21 mouse cellular contexts compared by ENCODE assay signal in genomic region chr12:21410620-21411019, GRCm38 (mm10). TPM values are rescaled to one million over a fixed set of nuclear protein-coding genes. Genes with fewer than 3 reads are reported as not detected.
A peak's percentile ranks its signal among the peaks of the same experiment; 100 is the strongest.
DNase-seq lines count a peak whose midpoint lies in the region; ATAC-seq and TF ChIP-seq lines count a peak whose summit lies in the region.
"Had no signal": no experiment of that assay in that cellular context is flagged by ENCODE, and none has a peak within 500 bp of the region (broad histone marks: within the 10 kb centered on the region; RNA-seq: fewer than 3 reads in every experiment).

No protein-coding gene starts in this region.

- H3K27ac ChIP-seq in liver, embryonic 12.5 days = peak overlapping the region; percentile 62
- H3K27ac ChIP-seq in liver, postnatal 0 days (ENCODE audit: low read depth) = no peak overlapping the region
- peak overlapping the region; percentile 33; the same call in 1 of the 2 replicates for H3K27ac ChIP-seq in liver, embryonic 16.5 days (ENCODE audit: low read length)
- H3K27ac ChIP-seq in hindbrain, embryonic 10.5 days = no peak overlapping the region
- H3K27ac ChIP-seq in forebrain, embryonic 14.5 days (ENCODE audit: low read depth, low read length) = no peak overlapping the region
- H3K27ac ChIP-seq: embryonic facial prominence, embryonic 15.5 days; forebrain, embryonic 10.5 days; forebrain, embryonic 15.5 days; heart, embryonic 13.5 days; hindbrain, embryonic 12.5 days had no signal

- TF ChIP-seq EP300 in liver, postnatal 0 days (IDR thresholded peaks at IDR 0.05; ENCODE audit: low read depth) = no peak

- H3K9ac ChIP-seq in liver, embryonic 12.5 days = no peak overlapping the region
- H3K9ac ChIP-seq in liver, postnatal 0 days (replicated peaks) = no peak overlapping the region
- H3K9ac ChIP-seq in liver, embryonic 16.5 days (ENCODE audit: low read depth, low read length) = no peak overlapping the region
- no peak overlapping the region for H3K9ac ChIP-seq in forebrain, embryonic 14.5 days (ENCODE audit: low read length)
- H3K9ac ChIP-seq: embryonic facial prominence, embryonic 15.5 days; forebrain, embryonic 15.5 days; heart, embryonic 13.5 days; hindbrain, embryonic 12.5 days had no signal

- TF ChIP-seq CTCF in liver, postnatal 0 days (IDR thresholded peaks at IDR 0.05; ENCODE audit: low read depth) = no peak

- no peaks in the 10 kb centered on the region for H3K27me3 ChIP-seq in liver, embryonic 12.5 days (replicated peaks)
- no peaks in the 10 kb centered on the region for H3K27me3 ChIP-seq in liver, postnatal 0 days (ENCODE audit: insufficient read depth, low read length)
- H3K27me3 ChIP-seq in liver, embryonic 16.5 days (ENCODE audit: control insufficient read depth, insufficient read depth, low read depth, low read length) = no peaks in the 10 kb centered on the region
- H3K27me3 ChIP-seq in hindbrain, embryonic 10.5 days (ENCODE audit: insufficient read depth, poor library complexity, severe bottlenecking) = no peaks in the 10 kb centered on the region
- no peaks in the 10 kb centered on the region for H3K27me3 ChIP-seq in forebrain, embryonic 14.5 days (replicated peaks; ENCODE audit: control insufficient read depth, insufficient read depth, low read length)
- H3K27me3 ChIP-seq: CH12.LX; embryonic facial prominence, embryonic 15.5 days; forebrain, embryonic 15.5 days; heart, embryonic 13.5 days; hindbrain, embryonic 12.5 days had no signal

- H3K36me3 ChIP-seq in liver, embryonic 12.5 days = peaks cover 93% of the 10 kb centered on the region
- H3K36me3 ChIP-seq in liver, postnatal 0 days (replicated peaks; ENCODE audit: insufficient read depth, low read length) = peaks cover 25% of the 10 kb centered on the region
- peaks cover 21% of the 10 kb centered on the region for H3K36me3 ChIP-seq in liver, embryonic 16.5 days (ENCODE audit: control insufficient read depth, insufficient read depth)
- H3K36me3 ChIP-seq in hindbrain, embryonic 10.5 days = peaks cover 99% of the 10 kb centered on the region
- peaks cover 80% of the 10 kb centered on the region for H3K36me3 ChIP-seq in forebrain, embryonic 14.5 days (ENCODE audit: control insufficient read depth, insufficient read depth, low read length)

- no peak for DNase-seq in liver, postnatal 0 days
- DNase-seq in c-Kit-positive CD71-positive TER-119-negative erythroid progenitor cells, embryonic 14.5 days (ENCODE audit: low read depth) = peak; percentile 21
- no peak for DNase-seq in hindbrain, embryonic 10.5 days (ENCODE audit: low spot score)
- no peak for DNase-seq in forebrain, embryonic 14.5 days (ENCODE audit: low spot score)
- DNase-seq: adrenal gland, adult 8-10 months; adrenal gland, postnatal 36 days; cerebellum, adult 11 months; cerebellum, adult 8-10 months; cerebellum, postnatal 14 days; embryo, embryonic 11 days; gastrocnemius, postnatal 36 days; heart, postnatal 36 days had no signal

- H3K4me3 ChIP-seq in liver, embryonic 12.5 days = no peak overlapping the region
- H3K4me3 ChIP-seq in liver, postnatal 0 days (ENCODE audit: low read depth, low read length) = no peak overlapping the region
- no peak overlapping the region for H3K4me3 ChIP-seq in liver, embryonic 16.5 days (ENCODE audit: low read depth, low read length)
- no peak overlapping the region for H3K4me3 ChIP-seq in hindbrain, embryonic 10.5 days
- no peak overlapping the region for H3K4me3 ChIP-seq in forebrain, embryonic 14.5 days (ENCODE audit: low read depth, low read length)
- H3K4me3 ChIP-seq: embryonic facial prominence, embryonic 15.5 days; erythroblast, embryonic 14.5 days; forebrain, embryonic 10.5 days; forebrain, embryonic 15.5 days; heart, embryonic 13.5 days; hindbrain, embryonic 12.5 days had no signal

- no peak overlapping the region for H3K4me2 ChIP-seq in liver, embryonic 12.5 days
- no peak overlapping the region for H3K4me2 ChIP-seq in liver, postnatal 0 days (ENCODE audit: low read depth, low read length)
- no peak overlapping the region for H3K4me2 ChIP-seq in liver, embryonic 16.5 days (ENCODE audit: low read depth, low read length)
- H3K4me2 ChIP-seq in forebrain, embryonic 14.5 days (ENCODE audit: low read length) = no peak overlapping the region
- H3K4me2 ChIP-seq: embryonic facial prominence, embryonic 15.5 days; forebrain, embryonic 15.5 days; heart, embryonic 13.5 days; hindbrain, embryonic 12.5 days had no signal

- peaks cover 64% of the 10 kb centered on the region for H3K4me1 ChIP-seq in liver, embryonic 12.5 days
- peaks cover 14% of the 10 kb centered on the region for H3K4me1 ChIP-seq in liver, postnatal 0 days (ENCODE audit: insufficient read depth)
- H3K4me1 ChIP-seq in liver, embryonic 16.5 days (ENCODE audit: control insufficient read depth, low read depth, low read length) = peaks cover 19% of the 10 kb centered on the region
- H3K4me1 ChIP-seq in hindbrain, embryonic 10.5 days (replicated peaks) = peaks cover 11% of the 10 kb centered on the region
- H3K4me1 ChIP-seq in forebrain, embryonic 14.5 days (ENCODE audit: control insufficient read depth, insufficient read depth, low read length) = peaks cover 5% of the 10 kb centered on the region

- H3K9me3 ChIP-seq in liver, embryonic 12.5 days (replicated peaks) = no peaks in the 10 kb centered on the region
- H3K9me3 ChIP-seq in liver, postnatal 0 days (ENCODE audit: low read length) = 0 out of 2 replicates have a peak, but pooled peaks cover 5% of the 10 kb centered on the region
- no peaks in the 10 kb centered on the region; the same call in 1 of the 2 replicates for H3K9me3 ChIP-seq in liver, embryonic 16.5 days (replicated peaks; ENCODE audit: control insufficient read depth, low read length)
- H3K9me3 ChIP-seq in hindbrain, embryonic 10.5 days = peaks cover 67% of the 10 kb centered on the region
- peaks cover 38% of the 10 kb centered on the region for H3K9me3 ChIP-seq in forebrain, embryonic 14.5 days (replicated peaks; ENCODE audit: control insufficient read depth, low read length)
- H3K9me3 ChIP-seq: heart, embryonic 13.5 days had no signal

- ATAC-seq in liver, embryonic 12.5 days = peak; percentile 77
- no peak for ATAC-seq in liver, postnatal 0 days
- peak; percentile 64 for ATAC-seq in liver, embryonic 16.5 days (ENCODE audit: low read depth)
- ATAC-seq in forebrain, embryonic 14.5 days = no peak
- ATAC-seq: forebrain, embryonic 15.5 days had no signal

- 40% methylated on average over 2 of the region's 2 CpGs for WGBS in liver, embryonic 12.5 days (ENCODE audit: insufficient replicate concordance)
- 60% methylated on average over 2 of the region's 2 CpGs for WGBS in liver, postnatal 0 days (ENCODE audit: insufficient replicate concordance)
- WGBS in liver, embryonic 16.5 days (ENCODE audit: insufficient replicate concordance) = 35% methylated on average over 2 of the region's 2 CpGs
- 92% methylated on average over 2 of the region's 2 CpGs for WGBS in hindbrain, embryonic 10.5 days
- 90% methylated on average over 2 of the region's 2 CpGs for WGBS in forebrain, embryonic 14.5 days

RNA-seq across cellular contexts. Expression of gene Ywhaq, which starts 6.8 kb away (rescaled TPM):
- polyA plus RNA-seq in liver, embryonic 12.5 days (2016; fragmentation: Nextera tagmentation; extraction: Ambion mirVana) = 325 and 327 TPM in 2 replicates
- polyA plus RNA-seq in liver, postnatal 0 days (2015; fragmentation: Nextera tagmentation; extraction: Ambion mirVana) = 116 and 120 TPM in 2 replicates
- polyA plus RNA-seq in liver, embryonic 16.5 days (2015; fragmentation: Nextera tagmentation; extraction: Ambion mirVana) = 161 and 182 TPM in 2 replicates
- polyA plus RNA-seq in hindbrain, embryonic 10.5 days (2016; fragmentation: Nextera tagmentation; extraction: Ambion mirVana) = 1,017 and 1,052 TPM in 2 replicates
- polyA plus RNA-seq in forebrain, embryonic 14.5 days (2014; fragmentation: Nextera tagmentation; extraction: Ambion mirVana) = 1,318 and 1,340 TPM in 2 replicates

RNA-seq across cellular contexts. Expression of gene Adam17, which starts 37.2 kb away (rescaled TPM):
- 24.9 and 28.0 TPM in 2 replicates for polyA plus RNA-seq in liver, embryonic 12.5 days (2016; fragmentation: Nextera tagmentation; extraction: Ambion mirVana)
- polyA plus RNA-seq in liver, postnatal 0 days (2015; fragmentation: Nextera tagmentation; extraction: Ambion mirVana) = 8.1 and 9.9 TPM in 2 replicates
- 15.8 and 16.3 TPM in 2 replicates for polyA plus RNA-seq in liver, embryonic 16.5 days (2015; fragmentation: Nextera tagmentation; extraction: Ambion mirVana)
- 31.8 and 40.7 TPM in 2 replicates for polyA plus RNA-seq in hindbrain, embryonic 10.5 days (2016; fragmentation: Nextera tagmentation; extraction: Ambion mirVana)
- 19.9 and 21.9 TPM in 2 replicates for polyA plus RNA-seq in forebrain, embryonic 14.5 days (2014; fragmentation: Nextera tagmentation; extraction: Ambion mirVana)

Comparison
In these comparisons a context has a peak if more than half of its experiments do, and no peak if none do; other contexts are left out.
1. ATAC-seq: peak in liver, embryonic 12.5 days (single experiment) and liver, embryonic 16.5 days (single experiment); none in liver, postnatal 0 days (single experiment) and forebrain, embryonic 14.5 days (single experiment).
2. H3K27ac ChIP-seq: peak in liver, embryonic 12.5 days (single experiment) and liver, embryonic 16.5 days (single experiment); none in liver, postnatal 0 days (single experiment), hindbrain, embryonic 10.5 days (single experiment) and forebrain, embryonic 14.5 days (single experiment).